Mouse (Mus musculus): Measurements from ENCODE around the gene Trpm7. TPM values are rescaled to one million over a fixed set of nuclear protein-coding genes. Genes with fewer than 3 reads are reported as not detected.

Gene Trpm7
- polyA plus RNA-seq, 1 experiment from 2014 or later: 53.0 TPM

- no peak within 1 kb of the TSS for H3K4me3 ChIP-seq (ENCODE audit: inconsistent target)
- 81% methylated on average over 4 of the region's 4 CpGs for WGBS (ENCODE audit: missing documents)
- no peaks in the 10 kb centered on the region for H3K79me2 ChIP-seq (ENCODE audit: inconsistent target)
- H3K27ac ChIP-seq: no peak within 1 kb of the TSS
- no peaks in the 10 kb centered on the region for H3K36me3 ChIP-seq (ENCODE audit: inconsistent target)
Observed at GRCm38 (mm10) chr2:126783370-126783769, 92.7 kb downstream of the Trpm7 start, which contains the start of gene Usp50. Gene Usp50 (minus strand): TSS chr2:126783470.

- 100% methylated on average over 1 of the region's 3 CpGs for WGBS (ENCODE audit: missing documents)
- H3K79me2 ChIP-seq (ENCODE audit: inconsistent target): no peaks in the 10 kb centered on the region
- no peak overlapping the region for H3K4me3 ChIP-seq (ENCODE audit: inconsistent target)
- H3K27ac ChIP-seq: no peak overlapping the region
- no peaks in the 10 kb centered on the region for H3K36me3 ChIP-seq (ENCODE audit: inconsistent target)
Observed at GRCm38 (mm10) chr2:126782433-126782832, 93.6 kb downstream of the Trpm7 start.

DNA sequence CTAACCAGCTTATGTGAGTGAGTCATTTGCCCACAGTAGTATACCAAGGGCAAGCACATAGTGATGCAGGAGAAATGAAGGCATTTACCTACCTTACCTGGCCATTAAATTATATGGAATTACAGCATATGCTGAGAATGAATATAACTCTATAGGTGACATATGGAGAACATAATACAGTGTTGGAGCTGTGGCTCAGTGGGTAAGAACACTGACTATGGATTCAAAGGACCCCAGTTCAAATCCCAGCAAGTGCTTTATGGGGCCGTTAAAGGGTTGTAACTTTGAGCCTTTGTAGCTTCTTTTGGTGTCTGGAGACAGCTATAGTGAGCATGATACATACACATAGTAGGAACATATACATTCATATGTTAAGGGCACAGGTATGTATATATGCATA is 94.6 kb downstream of the Trpm7 start:
- no peak overlapping the region for H3K27ac ChIP-seq
- 88% methylated on average over 1 of the region's 1 CpGs for WGBS (ENCODE audit: missing documents)
- no peak overlapping the region for H3K4me3 ChIP-seq (ENCODE audit: inconsistent target)
- H3K36me3 ChIP-seq (ENCODE audit: inconsistent target): no peaks in the 10 kb centered on the region
- no peaks in the 10 kb centered on the region for H3K79me2 ChIP-seq (ENCODE audit: inconsistent target)

- Histone ChIP-seq H3K79me2 (ENCODE audit: inconsistent target) (no peaks in the 10 kb centered on the region), H3K36me3 (ENCODE audit: inconsistent target) (no peaks in the 10 kb centered on the region), H3K4me3 (ENCODE audit: inconsistent target) (no peak overlapping the region), H3K27ac (no peak overlapping the region)
- WGBS (ENCODE audit: missing documents): 97% methylated on average over 10 of the region's 10 CpGs
Observed at GRCm38 (mm10) chr2:126780286-126780685, 95.7 kb downstream of the Trpm7 start.

GRCm38 (mm10) chr2:126778806-126779205 is 97.2 kb downstream of the Trpm7 start:
- Histone ChIP-seq H3K79me2 (ENCODE audit: inconsistent target) (no peaks in the 10 kb centered on the region), H3K36me3 (ENCODE audit: inconsistent target) (no peaks in the 10 kb centered on the region), H3K4me3 (ENCODE audit: inconsistent target) (no peak overlapping the region), H3K27ac (no peak overlapping the region)
- 90% methylated on average over 4 of the region's 4 CpGs for WGBS (ENCODE audit: missing documents)

DNA sequence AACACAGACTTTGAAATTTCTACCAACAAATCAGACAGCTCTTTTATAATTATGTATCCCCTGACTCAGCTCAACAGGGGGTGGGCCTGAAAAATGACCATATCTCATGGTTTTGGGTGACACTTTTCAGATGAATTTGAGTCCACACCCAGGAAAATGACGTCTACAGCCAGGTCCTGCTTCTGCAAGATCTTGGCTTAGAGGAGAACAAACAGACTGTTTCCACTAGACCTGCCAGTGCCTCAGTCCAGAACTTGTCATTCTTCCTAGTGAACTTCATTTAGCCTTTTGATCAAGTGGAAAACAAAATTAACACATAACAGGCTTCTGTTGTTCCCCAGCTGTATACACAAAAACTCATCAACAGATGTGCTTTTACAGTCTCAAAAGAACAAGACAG is 99.6 kb downstream of the Trpm7 start:
- no peak overlapping the region for H3K27ac ChIP-seq
- H3K36me3 ChIP-seq (ENCODE audit: inconsistent target): no peaks in the 10 kb centered on the region
- WGBS (ENCODE audit: missing documents): 50% methylated on average over 1 of the region's 1 CpGs
- no peaks in the 10 kb centered on the region for H3K79me2 ChIP-seq (ENCODE audit: inconsistent target)
- H3K4me3 ChIP-seq (ENCODE audit: inconsistent target): no peak overlapping the region

- no peak overlapping the region for H3K4me3 ChIP-seq (ENCODE audit: inconsistent target)
- no peaks in the 10 kb centered on the region for H3K36me3 ChIP-seq (ENCODE audit: inconsistent target)
- no peak overlapping the region for H3K27ac ChIP-seq
- H3K79me2 ChIP-seq (ENCODE audit: inconsistent target): no peaks in the 10 kb centered on the region
- 76% methylated on average over 4 of the region's 4 CpGs for WGBS (ENCODE audit: missing documents)
Observed at GRCm38 (mm10) chr2:126775951-126776350, 100.1 kb downstream of the Trpm7 start.

DNA sequence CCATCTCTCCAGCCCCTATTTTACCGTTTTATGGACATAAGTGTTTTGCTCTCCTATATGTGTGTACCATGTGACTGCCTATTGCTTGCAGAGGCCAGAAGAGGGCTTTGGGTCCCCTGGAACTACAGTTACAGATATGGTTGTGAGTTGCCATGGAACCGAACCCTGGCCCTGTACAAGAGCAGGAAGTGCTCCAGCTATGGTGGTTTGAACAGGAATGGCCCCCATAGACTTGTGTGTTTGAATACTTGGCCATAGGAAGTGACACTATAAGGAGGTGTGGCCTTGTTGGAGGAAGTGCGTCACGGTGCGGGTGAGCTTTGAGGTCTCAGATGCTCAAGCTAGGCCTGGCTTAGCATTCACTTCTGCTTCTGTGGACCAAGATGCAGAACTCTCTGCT is 103.8 kb downstream of the Trpm7 start:
- Histone ChIP-seq H3K27ac (no peak overlapping the region), H3K36me3 (ENCODE audit: inconsistent target) (no peaks in the 10 kb centered on the region), H3K79me2 (ENCODE audit: inconsistent target) (no peaks in the 10 kb centered on the region), H3K4me3 (ENCODE audit: inconsistent target) (no peak overlapping the region)
- whole genome bisulfite sequencing (ENCODE audit: missing documents): 83% methylated on average over 5 of the region's 5 CpGs

- H3K4me3 ChIP-seq (ENCODE audit: inconsistent target): no peak overlapping the region
- no peaks in the 10 kb centered on the region for H3K36me3 ChIP-seq (ENCODE audit: inconsistent target)
- no peaks in the 10 kb centered on the region for H3K79me2 ChIP-seq (ENCODE audit: inconsistent target)
- H3K27ac ChIP-seq: no peak overlapping the region
- 48% methylated on average over 18 of the region's 19 CpGs for WGBS (ENCODE audit: missing documents)
Observed at GRCm38 (mm10) chr2:126769431-126770181, 106.4 kb downstream of the Trpm7 start.

DNA sequence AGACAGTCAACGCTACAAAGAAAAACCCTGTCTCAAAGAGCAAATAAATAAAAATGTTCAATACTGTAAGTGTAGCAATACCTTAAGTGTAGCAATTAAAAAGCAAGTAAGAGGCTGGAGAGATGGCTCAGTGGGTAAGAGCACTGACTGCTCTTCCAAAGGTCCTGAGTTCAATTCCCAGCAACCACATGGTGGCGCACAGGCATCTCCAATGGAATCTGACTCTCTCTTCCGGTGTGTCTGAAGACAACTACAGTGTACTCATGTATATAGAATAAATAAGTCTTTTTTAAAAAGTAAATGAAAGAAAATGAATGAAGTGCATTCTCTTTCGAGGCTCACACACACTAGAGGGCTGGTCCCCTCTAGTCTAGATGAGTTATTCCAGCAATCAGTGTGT is 107.8 kb downstream of the Trpm7 start:
- 91% methylated on average over 4 of the region's 4 CpGs for WGBS (ENCODE audit: missing documents)
- no peaks in the 10 kb centered on the region for H3K36me3 ChIP-seq (ENCODE audit: inconsistent target)
- no peak overlapping the region for H3K27ac ChIP-seq
- H3K4me3 ChIP-seq (ENCODE audit: inconsistent target): no peak overlapping the region
- H3K79me2 ChIP-seq (ENCODE audit: inconsistent target): no peaks in the 10 kb centered on the region

GRCm38 (mm10) chr2:126767599-126767998 is 108.4 kb downstream of the Trpm7 start:
- no peaks in the 10 kb centered on the region for H3K79me2 ChIP-seq (ENCODE audit: inconsistent target)
- H3K27ac ChIP-seq: no peak overlapping the region
- 97% methylated on average over 3 of the region's 3 CpGs for WGBS (ENCODE audit: missing documents)
- H3K36me3 ChIP-seq (ENCODE audit: inconsistent target): peaks cover 4% of the 10 kb centered on the region; the same call in 1 of the 2 replicates
- H3K4me3 ChIP-seq (ENCODE audit: inconsistent target): no peak overlapping the region

- WGBS (ENCODE audit: missing documents): 60% methylated on average over 11 of the region's 11 CpGs
- Histone ChIP-seq H3K27ac (no peak overlapping the region), H3K79me2 (ENCODE audit: inconsistent target) (no peaks in the 10 kb centered on the region), H3K36me3 (ENCODE audit: inconsistent target) (peaks cover 19% of the 10 kb centered on the region), H3K4me3 (ENCODE audit: inconsistent target) (no peak overlapping the region)
Observed at GRCm38 (mm10) chr2:126765867-126766582, 110.0 kb downstream of the Trpm7 start.

DNA sequence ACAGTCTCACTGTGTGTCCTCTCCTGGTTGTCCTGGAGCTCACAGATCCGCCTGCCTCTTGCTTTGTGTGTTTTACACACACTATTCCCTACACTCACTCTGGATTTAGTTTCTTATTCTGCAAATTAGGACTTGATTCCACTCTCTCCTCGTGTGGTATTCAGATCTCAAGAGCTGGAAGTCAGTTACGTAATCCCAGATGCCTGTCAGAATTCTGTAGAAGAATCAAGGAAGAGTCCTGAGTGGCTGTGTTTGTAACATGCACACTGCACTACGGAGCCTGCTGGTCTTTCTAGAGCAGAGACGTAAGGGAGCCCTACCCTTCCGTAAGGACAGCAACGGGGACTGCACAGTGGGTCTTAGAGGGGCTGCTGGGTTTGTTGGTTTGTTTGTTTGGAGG is 116.7 kb downstream of the Trpm7 start:
- peaks cover 86% of the 10 kb centered on the region for H3K36me3 ChIP-seq (ENCODE audit: inconsistent target)
- H3K4me3 ChIP-seq (ENCODE audit: inconsistent target): no peak overlapping the region
- WGBS (ENCODE audit: missing documents): 88% methylated on average over 7 of the region's 7 CpGs

DNA sequence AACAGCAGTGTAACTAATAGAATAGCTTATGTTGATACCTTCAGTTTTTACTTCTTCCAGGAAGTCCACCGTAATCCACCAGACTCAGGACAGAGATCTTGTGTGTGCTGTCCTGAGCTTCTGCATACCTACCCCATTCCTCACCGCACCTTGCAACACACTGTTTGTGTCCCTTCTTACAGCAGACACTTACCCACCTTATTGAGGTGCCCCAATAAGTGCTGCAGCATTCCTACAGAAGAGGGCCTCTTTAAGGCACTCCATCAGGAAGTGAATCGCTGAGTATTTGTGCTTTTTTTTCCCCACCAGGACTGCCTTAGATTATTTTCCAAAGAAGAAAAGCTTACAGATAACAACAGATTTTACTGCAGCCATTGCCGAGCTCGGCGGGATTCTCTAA is 120.4 kb downstream of the Trpm7 start:
- Histone ChIP-seq H3K36me3 (ENCODE audit: inconsistent target) (peaks cover 94% of the 10 kb centered on the region), H3K27ac (no peak overlapping the region), H3K79me2 (ENCODE audit: inconsistent target) (no peaks in the 10 kb centered on the region), H3K4me3 (ENCODE audit: inconsistent target) (no peak overlapping the region)
- 98% methylated on average over 6 of the region's 6 CpGs for WGBS (ENCODE audit: missing documents)

More for the DNA sequence above, 116.7 kb downstream of the Trpm7 start:
- no peak overlapping the region for H3K27ac ChIP-seq
- H3K79me2 ChIP-seq (ENCODE audit: inconsistent target): no peaks in the 10 kb centered on the region

GRCm38 (mm10) chr2:126743389-126743788 is 132.6 kb downstream of the Trpm7 start:
- Histone ChIP-seq H3K4me3 (ENCODE audit: inconsistent target) (no peak overlapping the region), H3K36me3 (ENCODE audit: inconsistent target) (peaks cover 92% of the 10 kb centered on the region), H3K79me2 (ENCODE audit: inconsistent target) (peaks cover 13% of the 10 kb centered on the region; the same call in 1 of the 2 replicates), H3K27ac (no peak overlapping the region)
- 94% methylated on average over 5 of the region's 5 CpGs for WGBS (ENCODE audit: missing documents)
